Mouse (Mus musculus): Measurements from ENCODE around the gene Gm20388. TPM values are rescaled to one million over a fixed set of nuclear protein-coding genes. Genes with fewer than 3 reads are reported as not detected.

Gm20388 gene
- polyA plus RNA-seq, 1 experiment from 2014 or later, result not detected

- H3K4me3 ChIP-seq, result no peak overlapping the region
- H3K4me2 ChIP-seq, result no peak overlapping the region
- H3K9ac ChIP-seq, result no peak overlapping the region; the same call in 1 of the 2 replicates
- peaks cover 51% of the 10 kb centered on the region for H3K4me1 ChIP-seq
- H3K36me3 ChIP-seq, result peaks cover 19% of the 10 kb centered on the region
- no peak for ATAC-seq (ENCODE audit: extremely low read depth, insufficient number of reproducible peaks, low FRiP score, low TSS enrichment)
- H3K27ac ChIP-seq (replicated peaks), result no peak overlapping the region
- WGBS, result 80% methylated on average over 8 of the region's 8 CpGs
- no peaks in the 10 kb centered on the region for H3K9me3 ChIP-seq
- H3K27me3 ChIP-seq (replicated peaks), result no peaks in the 10 kb centered on the region
Measured at GRCm38 (mm10) chr8:121970225-121970624, 2059.6 kb downstream of the Gm20388 start.

DNA sequence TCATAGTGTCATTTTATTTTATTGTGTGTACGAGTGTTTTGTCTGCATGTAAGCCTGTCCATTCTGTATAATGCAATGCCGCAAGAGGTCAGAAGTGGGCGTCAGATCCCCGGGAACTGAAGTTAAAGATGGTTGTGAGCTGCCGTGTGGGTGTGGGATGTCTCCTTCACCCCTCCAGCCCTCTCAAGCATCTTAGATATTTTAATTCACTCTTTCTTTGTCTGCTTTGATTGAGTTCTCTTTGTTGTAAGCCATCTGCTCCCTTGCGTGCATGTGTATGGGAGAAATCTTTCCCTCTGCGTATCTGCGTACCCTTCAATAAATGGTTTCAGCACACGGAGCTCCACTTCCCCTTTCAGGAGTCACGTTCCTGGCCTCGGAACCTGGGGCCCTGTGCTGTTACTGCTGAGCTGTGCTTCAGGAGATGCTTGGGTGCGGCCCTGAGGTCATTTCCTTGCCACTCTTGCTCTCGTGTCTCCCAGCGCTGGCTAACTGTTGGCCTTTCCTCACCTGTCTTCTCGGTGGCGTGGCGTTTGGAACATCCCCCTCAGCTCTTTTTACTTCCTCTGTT lies 2060.9 kb downstream of the Gm20388 start:
- Histone ChIP-seq H3K9me3 (no peaks in the 10 kb centered on the region), H3K36me3 (peaks cover 32% of the 10 kb centered on the region), H3K4me3 (no peak overlapping the region), H3K4me2 (no peak overlapping the region), H3K27ac (replicated peaks) (no peak overlapping the region), H3K4me1 (peaks cover 38% of the 10 kb centered on the region), H3K9ac (no peak overlapping the region; the same call in 1 of the 2 replicates), H3K27me3 (replicated peaks) (no peaks in the 10 kb centered on the region)
- WGBS, result 73% methylated on average over 17 of the region's 17 CpGs
- no peak for ATAC-seq (ENCODE audit: extremely low read depth, insufficient number of reproducible peaks, low FRiP score, low TSS enrichment)

GRCm38 (mm10) chr8:121973906-121974305 lies 2063.3 kb downstream of the Gm20388 start:
- H3K4me2 ChIP-seq, result no peak overlapping the region
- H3K4me1 ChIP-seq, result peaks cover 15% of the 10 kb centered on the region
- H3K9ac ChIP-seq, result no peak overlapping the region
- H3K9me3 ChIP-seq, result no peaks in the 10 kb centered on the region
- no peak for ATAC-seq (ENCODE audit: extremely low read depth, insufficient number of reproducible peaks, low FRiP score, low TSS enrichment)
- H3K27me3 ChIP-seq (replicated peaks), result no peaks in the 10 kb centered on the region
- no peak overlapping the region for H3K27ac ChIP-seq (replicated peaks)
- H3K36me3 ChIP-seq, result peaks cover 52% of the 10 kb centered on the region
- no peak overlapping the region for H3K4me3 ChIP-seq
- WGBS, result 91% methylated on average over 28 of the region's 28 CpGs

DNA sequence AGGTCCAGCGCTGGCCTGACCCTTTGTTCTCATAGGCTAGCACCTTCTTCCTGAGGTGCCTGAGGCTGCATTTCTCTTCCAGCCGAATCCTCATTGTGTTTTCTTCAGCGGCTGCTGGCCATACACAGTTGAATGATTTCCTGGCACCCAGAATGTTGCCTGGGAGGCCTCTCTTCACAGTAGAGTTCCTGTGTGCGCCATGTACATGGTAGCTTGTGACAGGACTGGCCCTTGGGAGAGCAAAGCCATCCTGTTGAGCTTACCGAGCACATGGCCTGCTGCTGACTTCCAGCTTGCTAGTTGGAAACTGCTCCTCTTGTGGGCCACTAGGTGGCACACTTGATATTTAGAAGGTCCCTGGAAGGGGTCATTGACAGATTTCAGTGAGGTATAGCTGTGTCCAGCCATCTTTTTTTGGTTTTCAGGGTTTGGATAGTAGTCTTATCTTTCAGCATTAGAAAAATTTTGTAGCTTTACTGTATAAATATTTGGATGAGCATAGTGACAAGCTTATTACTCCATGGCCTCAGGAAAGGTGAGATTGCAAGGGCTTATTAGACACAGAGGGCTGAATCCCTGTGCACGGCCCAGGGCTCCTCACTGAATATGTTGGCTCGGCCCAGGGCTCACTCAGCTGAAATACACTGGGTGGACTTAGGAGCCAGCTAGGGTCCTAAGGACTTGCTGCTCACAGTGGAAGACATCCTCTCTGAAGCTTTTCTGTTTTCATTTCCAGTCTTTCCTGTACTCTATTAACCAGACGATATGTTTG lies 2067.4 kb downstream of the Gm20388 start:
- Histone ChIP-seq H3K36me3 (peaks cover 87% of the 10 kb centered on the region), H3K4me3 (no peak overlapping the region), H3K9ac (no peak overlapping the region), H3K9me3 (no peaks in the 10 kb centered on the region), H3K27me3 (replicated peaks) (no peaks in the 10 kb centered on the region), H3K27ac (replicated peaks) (no peak overlapping the region), H3K4me2 (no peak overlapping the region), H3K4me1 (peaks cover 9% of the 10 kb centered on the region)
- 66% methylated on average over 8 of the region's 8 CpGs for WGBS
- ATAC-seq (ENCODE audit: extremely low read depth, insufficient number of reproducible peaks, low FRiP score, low TSS enrichment), result no peak

- Histone ChIP-seq H3K9ac (no peak overlapping the region), H3K4me3 (no peak overlapping the region), H3K4me1 (peaks cover 9% of the 10 kb centered on the region), H3K27me3 (replicated peaks) (no peaks in the 10 kb centered on the region), H3K36me3 (peaks cover 93% of the 10 kb centered on the region), H3K4me2 (no peak overlapping the region), H3K27ac (replicated peaks) (no peak overlapping the region), H3K9me3 (no peaks in the 10 kb centered on the region)
- 96% methylated on average over 13 of the region's 13 CpGs for WGBS
- no peak for ATAC-seq (ENCODE audit: extremely low read depth, insufficient number of reproducible peaks, low FRiP score, low TSS enrichment)
Measured at GRCm38 (mm10) chr8:121978670-121979069, 2068.0 kb downstream of the Gm20388 start.

DNA sequence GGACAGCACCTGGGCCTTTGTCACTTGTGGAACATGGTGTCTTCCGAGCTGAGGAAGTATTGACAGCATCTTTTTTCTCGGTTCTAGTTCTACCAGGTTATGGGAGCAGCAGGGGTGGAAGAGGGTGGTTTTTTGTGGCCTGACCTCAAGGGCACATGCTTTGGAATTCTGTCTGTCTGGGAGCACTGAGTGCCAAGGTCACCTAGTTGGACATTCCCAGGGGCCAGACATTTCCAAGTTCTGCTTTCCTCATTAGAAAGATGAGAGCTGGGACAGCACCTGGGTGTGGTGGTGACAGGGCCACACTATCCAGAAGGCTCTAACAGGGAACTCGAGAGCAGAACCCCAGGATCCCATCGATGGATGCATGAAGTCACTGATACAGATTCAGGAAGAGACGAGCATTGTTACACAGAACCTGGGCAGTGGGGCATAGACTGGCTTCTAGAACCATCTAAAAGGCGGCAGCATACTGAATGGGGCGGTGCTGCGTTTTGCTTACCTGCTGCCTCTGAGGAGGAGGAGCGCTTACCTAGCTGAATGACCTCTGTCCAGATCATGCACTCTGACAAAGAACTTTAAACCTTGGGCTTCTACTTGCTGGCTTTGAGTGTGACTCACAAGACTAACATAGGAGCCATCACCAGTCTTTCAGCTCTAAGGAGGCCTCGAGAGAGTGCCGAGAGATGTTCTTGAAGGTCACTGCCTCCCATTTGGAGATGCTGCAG lies 2070.3 kb downstream of the Gm20388 start:
- H3K9me3 ChIP-seq, result no peaks in the 10 kb centered on the region
- no peak for ATAC-seq (ENCODE audit: extremely low read depth, insufficient number of reproducible peaks, low FRiP score, low TSS enrichment)
- 77% methylated on average over 11 of the region's 11 CpGs for WGBS
- no peak overlapping the region; the same call in 1 of the 2 replicates for H3K9ac ChIP-seq
- no peak overlapping the region for H3K4me2 ChIP-seq
- no peak overlapping the region for H3K27ac ChIP-seq (replicated peaks)
- H3K4me1 ChIP-seq, result peaks cover 9% of the 10 kb centered on the region
- no peaks in the 10 kb centered on the region for H3K27me3 ChIP-seq (replicated peaks)
- peaks cover 93% of the 10 kb centered on the region for H3K36me3 ChIP-seq
- H3K4me3 ChIP-seq, result no peak overlapping the region

- peaks cover 92% of the 10 kb centered on the region for H3K36me3 ChIP-seq
- H3K27ac ChIP-seq (replicated peaks), result no peak overlapping the region
- no peak overlapping the region for H3K4me2 ChIP-seq
- no peak overlapping the region for H3K4me3 ChIP-seq
- ATAC-seq (ENCODE audit: extremely low read depth, insufficient number of reproducible peaks, low FRiP score, low TSS enrichment), result no peak
- WGBS, result 90% methylated on average over 7 of the region's 7 CpGs
- peaks cover 9% of the 10 kb centered on the region for H3K4me1 ChIP-seq
- no peaks in the 10 kb centered on the region for H3K9me3 ChIP-seq
- H3K9ac ChIP-seq, result no peak overlapping the region
- no peaks in the 10 kb centered on the region for H3K27me3 ChIP-seq (replicated peaks)
Measured at GRCm38 (mm10) chr8:121981520-121981895, 2070.9 kb downstream of the Gm20388 start.

- Histone ChIP-seq H3K36me3 (peaks cover 96% of the 10 kb centered on the region), H3K9me3 (no peaks in the 10 kb centered on the region), H3K27me3 (replicated peaks) (no peaks in the 10 kb centered on the region), H3K4me3 (no peak overlapping the region), H3K27ac (replicated peaks) (no peak overlapping the region), H3K9ac (no peak overlapping the region), H3K4me2 (no peak overlapping the region), H3K4me1 (peaks cover 6% of the 10 kb centered on the region)
- ATAC-seq (ENCODE audit: extremely low read depth, insufficient number of reproducible peaks, low FRiP score, low TSS enrichment), result no peak
- WGBS, result 98% methylated on average over 3 of the region's 3 CpGs
Measured at GRCm38 (mm10) chr8:121985673-121986072, 2075.0 kb downstream of the Gm20388 start.

DNA sequence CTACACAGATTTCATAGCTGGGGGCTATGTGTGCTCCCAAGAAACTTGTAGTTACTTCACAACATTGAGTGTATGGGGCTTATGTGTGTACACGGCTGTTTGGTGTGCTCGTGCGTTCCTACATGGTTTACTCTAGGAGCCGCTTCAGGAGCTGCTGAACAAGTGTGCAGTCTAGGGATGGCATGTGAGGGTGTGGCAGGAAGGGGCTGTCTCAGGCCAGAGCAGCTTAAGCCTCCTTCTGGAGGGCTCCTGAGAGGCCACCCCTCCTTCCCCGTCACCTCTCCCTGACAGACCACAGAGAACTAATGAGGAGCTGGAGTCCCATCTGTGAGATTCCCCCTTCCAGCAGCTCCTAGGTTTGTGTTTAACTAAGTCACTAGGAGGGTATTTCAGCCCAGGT lies 2077.3 kb downstream of the Gm20388 start:
- Histone ChIP-seq H3K36me3 (peaks cover 96% of the 10 kb centered on the region), H3K4me3 (no peak overlapping the region), H3K4me1 (no peaks in the 10 kb centered on the region), H3K4me2 (no peak overlapping the region), H3K9ac (no peak overlapping the region), H3K9me3 (no peaks in the 10 kb centered on the region), H3K27me3 (replicated peaks) (no peaks in the 10 kb centered on the region), H3K27ac (replicated peaks) (no peak overlapping the region)
- no peak for ATAC-seq (ENCODE audit: extremely low read depth, insufficient number of reproducible peaks, low FRiP score, low TSS enrichment)
- 82% methylated on average over 5 of the region's 5 CpGs for WGBS

DNA sequence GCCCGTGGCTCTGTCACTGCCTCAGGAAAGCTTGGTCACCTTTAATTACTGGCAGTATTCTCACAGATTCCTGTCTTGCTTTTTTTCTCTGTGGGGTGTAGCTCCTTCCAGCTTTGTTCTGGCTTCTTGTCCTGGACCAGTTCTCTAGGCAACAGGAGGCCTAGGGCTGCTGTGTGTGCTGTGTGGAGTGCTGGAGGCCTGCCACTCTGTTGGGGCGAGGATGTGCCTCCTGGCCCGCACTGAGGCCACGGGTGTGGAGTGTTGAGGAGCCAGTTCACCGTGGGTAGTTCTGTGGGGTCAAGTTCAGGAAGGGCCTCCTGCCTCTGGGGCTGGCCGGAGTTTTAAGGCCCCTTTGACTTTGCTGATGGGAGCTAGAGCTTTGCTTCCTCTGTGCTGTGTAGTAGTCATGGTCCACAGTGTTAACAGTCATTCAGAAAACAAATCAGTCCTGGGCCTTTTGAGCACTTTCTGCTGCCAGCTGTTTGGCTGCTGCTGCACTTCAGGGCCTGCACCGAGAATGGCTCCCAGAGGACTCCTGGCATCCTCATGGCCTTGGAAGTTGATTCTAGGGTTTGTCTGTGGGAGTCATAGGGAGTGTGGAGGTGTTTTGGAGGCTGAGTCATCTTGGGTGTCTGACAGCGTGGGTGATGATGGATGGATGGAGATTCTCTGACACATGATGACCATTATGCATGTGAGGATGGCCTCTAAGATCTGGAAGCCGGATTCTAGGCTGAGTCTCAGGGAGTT lies 2080.0 kb downstream of the Gm20388 start:
- Histone ChIP-seq H3K9me3 (no peaks in the 10 kb centered on the region), H3K27ac (replicated peaks) (no peak overlapping the region), H3K4me2 (no peak overlapping the region), H3K36me3 (peaks cover 94% of the 10 kb centered on the region), H3K27me3 (replicated peaks) (no peaks in the 10 kb centered on the region), H3K4me1 (peaks cover 10% of the 10 kb centered on the region), H3K9ac (no peak overlapping the region), H3K4me3 (no peak overlapping the region)
- ATAC-seq (ENCODE audit: extremely low read depth, insufficient number of reproducible peaks, low FRiP score, low TSS enrichment), result no peak
- 78% methylated on average over 9 of the region's 9 CpGs for WGBS

DNA sequence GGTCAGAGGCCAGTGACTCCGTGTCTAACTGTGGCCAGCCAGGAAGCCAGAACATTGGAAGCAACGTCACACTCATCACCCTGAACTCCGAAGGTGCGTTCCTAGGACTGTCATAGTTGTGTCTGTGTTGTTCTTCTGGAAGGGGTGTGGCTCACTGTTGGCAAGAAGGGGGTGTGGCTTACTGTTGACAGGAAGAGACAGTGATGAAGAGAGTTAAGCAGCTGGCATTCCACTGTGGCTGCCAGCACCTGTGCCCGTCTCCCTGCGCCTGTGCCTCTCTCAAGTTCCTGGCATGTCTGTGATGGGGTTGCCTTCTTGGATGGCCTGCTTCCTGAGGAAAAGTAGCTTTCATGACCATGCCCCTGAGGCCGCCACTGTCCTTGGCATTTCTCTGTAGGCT lies 2081.0 kb downstream of the Gm20388 start:
- Histone ChIP-seq H3K4me3 (no peak overlapping the region), H3K9ac (no peak overlapping the region), H3K4me1 (peaks cover 10% of the 10 kb centered on the region), H3K27ac (replicated peaks) (no peak overlapping the region), H3K9me3 (no peaks in the 10 kb centered on the region), H3K27me3 (replicated peaks) (no peaks in the 10 kb centered on the region), H3K36me3 (peaks cover 96% of the 10 kb centered on the region), H3K4me2 (no peak overlapping the region)
- WGBS, result 84% methylated on average over 7 of the region's 7 CpGs
- ATAC-seq (ENCODE audit: extremely low read depth, insufficient number of reproducible peaks, low FRiP score, low TSS enrichment), result no peak

All from heart, embryonic 13.5 days (tissue).